27 mouse cellular contexts compared by ENCODE assay signal in the genomic region with DNA sequence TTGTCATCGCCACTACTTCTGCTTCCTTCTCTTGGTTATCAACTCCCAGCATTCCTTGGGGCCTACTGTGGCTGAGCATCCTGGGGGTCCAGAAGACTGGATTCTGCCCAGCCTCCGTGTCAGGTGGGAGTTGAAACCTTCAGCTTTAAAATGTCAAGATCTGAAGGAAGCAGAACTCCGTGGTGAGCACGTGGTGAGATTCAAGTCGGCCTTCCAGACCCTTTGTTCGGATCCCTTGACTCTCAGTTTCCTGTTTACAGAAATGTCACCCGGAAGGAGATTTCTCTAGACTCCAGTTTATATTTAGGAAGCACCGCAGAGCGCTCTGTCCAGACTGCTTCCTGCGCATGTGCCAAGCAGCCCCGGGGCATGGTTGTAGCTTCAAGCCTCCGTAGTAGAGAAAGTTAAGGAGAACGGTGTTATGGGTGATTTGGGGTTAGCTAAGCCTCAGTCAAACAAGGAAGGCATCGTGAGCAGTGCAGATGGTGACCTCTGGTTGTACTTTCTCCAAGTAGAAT.
DNase-seq lines count a peak whose midpoint lies in the region; ATAC-seq and TF ChIP-seq lines count a peak whose summit lies in the region.
"Had no signal": no experiment of that assay in that cellular context is flagged by ENCODE, and none has a peak within 500 bp of the region (broad histone marks: within the 10 kb centered on the region; RNA-seq: fewer than 3 reads in every experiment).

No protein-coding gene starts in this region.

- no peak for ATAC-seq in lung, embryonic 14.5 days (ENCODE audit: insufficient read depth)
- no peak for ATAC-seq in megakaryocyte progenitor cell, adult 5-6 weeks (replicated peaks; ENCODE audit: poor library complexity)
- ATAC-seq: CD4-positive, CD25-positive, alpha-beta regulatory T cell, adult 4 months; forebrain, postnatal 0 days; hindbrain, embryonic 16.5 days; midbrain, embryonic 13.5 days had no signal

- peaks cover 37% of the 10 kb centered on the region for H3K4me1 ChIP-seq in heart, embryonic 10.5 days
- H3K4me1 ChIP-seq in heart, adult 2 months (ENCODE audit: control insufficient read depth, insufficient read depth, low read length): peaks cover 5% of the 10 kb centered on the region; the same call in 1 of the 2 replicates
- H3K4me1 ChIP-seq in lung, embryonic 14.5 days (ENCODE audit: insufficient read depth): peaks cover 3% of the 10 kb centered on the region; the same call in 1 of the 2 replicates
- H3K4me1 ChIP-seq in brown adipose tissue, adult 24 weeks (ENCODE audit: control insufficient read depth, insufficient read depth, insufficient read length, low read length): peaks cover 8% of the 10 kb centered on the region; the same call in 1 of the 2 replicates
- H3K4me1 ChIP-seq in forebrain, embryonic 10.5 days: peaks cover 11% of the 10 kb centered on the region
- H3K4me1 ChIP-seq: liver, embryonic 13.5 days; stomach, embryonic 15.5 days had no signal

- no peak for TF ChIP-seq EP300 in heart, adult 2 months (IDR thresholded peaks at IDR 0.05; ENCODE audit: insufficient read depth, low read depth, low read length)

- no peaks in the 10 kb centered on the region for H3K27me3 ChIP-seq in heart, embryonic 10.5 days (ENCODE audit: insufficient read depth, poor library complexity, severe bottlenecking)
- no peaks in the 10 kb centered on the region for H3K27me3 ChIP-seq in heart, adult 2 months (ENCODE audit: control insufficient read depth, insufficient read depth, low read length)
- no peaks in the 10 kb centered on the region for H3K27me3 ChIP-seq in lung, embryonic 14.5 days (ENCODE audit: insufficient read depth, low read length)
- H3K27me3 ChIP-seq in forebrain, embryonic 10.5 days (ENCODE audit: poor library complexity, severe bottlenecking): peaks cover 28% of the 10 kb centered on the region; the same call in 1 of the 2 replicates
- H3K27me3 ChIP-seq: liver, embryonic 13.5 days; lung, embryonic 15.5 days; stomach, embryonic 15.5 days had no signal

- no peaks in the 10 kb centered on the region for H3K79me2 ChIP-seq in heart, adult 2 months (replicated peaks; ENCODE audit: control insufficient read depth, insufficient read depth, low read length)

- intact Hi-C loops in heart, adult 2 months (cut with DNase I): no loop called here

- no peak overlapping the region for H3K9ac ChIP-seq in heart, adult 2 months (ENCODE audit: low read depth, low read length)
- H3K9ac ChIP-seq in lung, embryonic 14.5 days: no peak overlapping the region
- H3K9ac ChIP-seq: forebrain, embryonic 12.5 days; forebrain, postnatal 0 days; liver, embryonic 13.5 days; lung, embryonic 15.5 days; midbrain, embryonic 13.5 days; neural tube, embryonic 15.5 days; stomach, embryonic 15.5 days had no signal

- no peak for TF ChIP-seq CTCF in heart, adult 2 months (IDR thresholded peaks at IDR 0.05)
- no peak for TF ChIP-seq CTCF in lung, embryonic 14.5 days (IDR thresholded peaks at IDR 0.05; ENCODE audit: low read depth)

- no peaks in the 10 kb centered on the region for H3K36me3 ChIP-seq in heart, embryonic 10.5 days
- H3K36me3 ChIP-seq in heart, adult 2 months (ENCODE audit: control insufficient read depth, insufficient read depth, low read length): no peaks in the 10 kb centered on the region
- H3K36me3 ChIP-seq in lung, embryonic 14.5 days (ENCODE audit: insufficient read depth): no peaks in the 10 kb centered on the region
- no peaks in the 10 kb centered on the region for H3K36me3 ChIP-seq in forebrain, embryonic 10.5 days (replicated peaks)
- H3K36me3 ChIP-seq: forebrain, embryonic 12.5 days; liver, embryonic 13.5 days; lung, embryonic 15.5 days; midbrain, embryonic 13.5 days; neural tube, embryonic 15.5 days; stomach, embryonic 15.5 days had no signal

- H3K9me3 ChIP-seq in heart, embryonic 10.5 days: no peaks in the 10 kb centered on the region
- H3K9me3 ChIP-seq in lung, embryonic 14.5 days (ENCODE audit: low read depth, low read length): no peaks in the 10 kb centered on the region
- 0 out of 2 replicates have a peak, but pooled peaks cover 3% of the 10 kb centered on the region for H3K9me3 ChIP-seq in forebrain, embryonic 10.5 days
- H3K9me3 ChIP-seq: forebrain, embryonic 12.5 days; liver, embryonic 13.5 days; lung, embryonic 15.5 days; midbrain, embryonic 13.5 days; neural tube, embryonic 15.5 days; stomach, embryonic 15.5 days had no signal

- TF ChIP-seq POLR2A in heart, adult 2 months (IDR thresholded peaks at IDR 0.05; ENCODE audit: insufficient read depth, low read depth, low read length): no peak

- no peak overlapping the region for H3K4me3 ChIP-seq in heart, embryonic 10.5 days
- H3K4me3 ChIP-seq in heart, adult 2 months: no peak overlapping the region
- no peak overlapping the region for H3K4me3 ChIP-seq in lung, embryonic 14.5 days (ENCODE audit: low read depth, low read length)
- H3K4me3 ChIP-seq in brown adipose tissue, adult 24 weeks (ENCODE audit: insufficient read depth, low read depth, low read length): no peak overlapping the region
- H3K4me3 ChIP-seq in forebrain, embryonic 10.5 days: no peak overlapping the region
- H3K4me3 ChIP-seq: erythroblast, embryonic 14.5 days; forebrain, embryonic 12.5 days; liver, embryonic 13.5 days; lung, embryonic 15.5 days; midbrain, embryonic 13.5 days; neural tube, embryonic 15.5 days; stomach, embryonic 15.5 days had no signal

- 73% methylated on average over 14 of the region's 14 CpGs for WGBS in heart, embryonic 10.5 days
- WGBS in heart, adult 2 months: 34% methylated on average over 14 of the region's 14 CpGs
- 45% methylated on average over 14 of the region's 14 CpGs for WGBS in lung, embryonic 14.5 days
- WGBS in forebrain, embryonic 10.5 days: 87% methylated on average over 14 of the region's 14 CpGs

- peak overlapping the region; percentile 47; the same call in 1 of the 2 replicates for H3K27ac ChIP-seq in heart, embryonic 10.5 days
- no peak overlapping the region for H3K27ac ChIP-seq in heart, adult 2 months
- peak overlapping the region; percentile 30; the same call in 1 of the 2 replicates for H3K27ac ChIP-seq in lung, embryonic 14.5 days (ENCODE audit: low read depth)
- H3K27ac ChIP-seq in brown adipose tissue, adult 24 weeks (replicated peaks; ENCODE audit: low read depth, low read length): 0 out of 2 replicates have a peak overlapping the region, but pooled peaks have one; percentile 26
- H3K27ac ChIP-seq in forebrain, embryonic 10.5 days: no peak overlapping the region
- H3K27ac ChIP-seq: forebrain, embryonic 12.5 days; liver, embryonic 13.5 days; lung, embryonic 15.5 days; midbrain, embryonic 13.5 days; neural tube, embryonic 15.5 days; stomach, embryonic 15.5 days had no signal

- no peak for DNase-seq in heart, embryonic 10.5 days (ENCODE audit: low spot score)
- no peak for DNase-seq in heart, adult 2 months
- peak; percentile 60 for DNase-seq in lung, embryonic 14.5 days
- DNase-seq in lung, adult 18-20 months: no peak
- DNase-seq in lung, postnatal 25 days (ENCODE audit: low spot score): peak; percentile 19
- DNase-seq in forebrain, embryonic 10.5 days (ENCODE audit: extremely low spot score, low spot score): no peak
- DNase-seq: adrenal gland, postnatal 25 days; cerebellum, adult 18-20 months; cerebellum, postnatal 14 days; forebrain, postnatal 0 days; gastrocnemius, postnatal 10 days; heart, postnatal 14 days; liver, embryonic 13.5 days; retina, postnatal 1 day; right cerebral cortex, postnatal 14 days; thymus, adult 18-20 months; thymus, postnatal 36 days had no signal

- H3K4me2 ChIP-seq in lung, embryonic 14.5 days: no peak overlapping the region
- H3K4me2 ChIP-seq: forebrain, embryonic 12.5 days; liver, embryonic 13.5 days; lung, embryonic 15.5 days; midbrain, embryonic 13.5 days; neural tube, embryonic 15.5 days; stomach, embryonic 15.5 days had no signal

Comparison
In these comparisons a context has a peak if more than half of its experiments do, and no peak if none do; other contexts are left out.
1. DNase-seq: peak in lung, embryonic 14.5 days (single experiment) and lung, postnatal 25 days (single experiment); none in heart, embryonic 10.5 days (single experiment), heart, adult 2 months (0 of 2), lung, adult 18-20 months (0 of 2) and forebrain, embryonic 10.5 days (single experiment).
2. H3K27ac ChIP-seq: peak in heart, embryonic 10.5 days (single experiment), lung, embryonic 14.5 days (single experiment) and brown adipose tissue, adult 24 weeks (single experiment); none in heart, adult 2 months (single experiment) and forebrain, embryonic 10.5 days (single experiment).